Mouse (Mus musculus): ENCODE measurements around the gene Tmem191c. TPM values are rescaled to one million over a fixed set of nuclear protein-coding genes. Genes with fewer than 3 reads are reported as not detected.

The Tmem191c gene
- polyA plus RNA-seq, 1 experiment from 2014 or later: 6.6 TPM

DNA sequence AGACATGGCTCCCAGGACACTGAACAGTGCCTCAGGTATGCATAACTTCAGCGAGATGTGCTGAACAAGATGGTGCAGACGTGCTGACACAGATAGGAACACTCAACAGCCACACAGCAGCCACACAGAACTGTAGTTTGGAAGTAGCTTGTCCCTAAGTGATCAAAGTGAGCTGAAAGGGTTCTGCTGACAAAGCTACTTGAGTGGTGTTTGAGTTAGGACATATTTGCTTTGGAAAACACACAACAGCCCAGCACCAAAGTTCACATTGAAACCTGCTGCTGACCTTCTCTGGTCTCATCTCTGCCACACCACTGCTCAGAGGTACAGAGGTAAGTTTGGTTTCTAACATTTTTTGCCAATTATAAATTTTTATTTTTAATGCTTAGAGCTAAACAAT lies 55.2 kb downstream of the Tmem191c start, which contains the start of gene Serpind1:
TSS of gene Serpind1 (plus strand) at position 256 of the 400 bp plus-strand sequence.
- ATAC-seq: no peak
- no peak for DNase-seq (ENCODE audit: low spot score)
- no peak within 1 kb of the TSS for H3K4me2 ChIP-seq (ENCODE audit: low read length)
- H3K4me3 ChIP-seq (ENCODE audit: low read depth, low read length): no peak within 1 kb of the TSS
- H3K36me3 ChIP-seq (ENCODE audit: control insufficient read depth, insufficient read depth, low read length): peaks cover 9% of the 10 kb centered on the region
- H3K4me1 ChIP-seq (ENCODE audit: control insufficient read depth, insufficient read depth, low read length): no peaks in the 10 kb centered on the region
- no peak within 1 kb of the TSS for H3K27ac ChIP-seq (ENCODE audit: low read depth, low read length)
- WGBS: 79% methylated on average over 2 of the region's 2 CpGs
- H3K27me3 ChIP-seq (replicated peaks; ENCODE audit: control insufficient read depth, insufficient read depth, low read length): no peaks in the 10 kb centered on the region
- H3K9ac ChIP-seq (ENCODE audit: low read length): no peak within 1 kb of the TSS
- no peaks in the 10 kb centered on the region for H3K9me3 ChIP-seq (replicated peaks; ENCODE audit: control insufficient read depth, low read length)

DNA sequence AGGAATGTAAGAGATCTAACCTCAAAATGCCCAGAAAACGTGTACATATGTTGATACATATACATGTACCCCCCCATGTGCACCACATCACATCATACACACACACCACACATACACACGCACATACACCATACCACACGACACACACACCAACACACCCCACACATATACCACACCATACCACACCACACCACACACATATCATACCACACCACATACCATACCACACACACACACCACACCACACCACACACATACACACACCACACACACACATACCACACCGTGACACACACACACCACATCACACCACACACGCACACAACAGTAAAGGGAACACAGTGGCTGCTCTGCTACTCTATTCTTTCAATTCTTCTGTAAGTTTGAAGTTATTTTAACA lies 56.0 kb downstream of the Tmem191c start:
- Histone ChIP-seq H3K9ac (ENCODE audit: low read length) (no peak overlapping the region), H3K36me3 (ENCODE audit: control insufficient read depth, insufficient read depth, low read length) (peaks cover 12% of the 10 kb centered on the region), H3K4me2 (ENCODE audit: low read length) (no peak overlapping the region), H3K4me1 (ENCODE audit: control insufficient read depth, insufficient read depth, low read length) (no peaks in the 10 kb centered on the region), H3K4me3 (ENCODE audit: low read depth, low read length) (no peak overlapping the region), H3K27ac (ENCODE audit: low read depth, low read length) (no peak overlapping the region), H3K9me3 (replicated peaks; ENCODE audit: control insufficient read depth, low read length) (no peaks in the 10 kb centered on the region), H3K27me3 (replicated peaks; ENCODE audit: control insufficient read depth, insufficient read depth, low read length) (no peaks in the 10 kb centered on the region)
- DNase-seq (ENCODE audit: low spot score) (no peak), ATAC-seq (no peak)
- WGBS: 92% methylated on average over 5 of the region's 5 CpGs

Other genes starting within 250 kb of the Tmem191c start
- 180 and 195 TPM in 2 replicates for gene Ypel1, start 206.4 kb upstream of the Tmem191c start, polyA plus RNA-seq (2014; fragmentation: Nextera tagmentation; extraction: Ambion mirVana)
- 146 and 153 TPM in 2 replicates for gene Ppil2, start 164.8 kb upstream of the Tmem191c start, polyA plus RNA-seq (2014; fragmentation: Nextera tagmentation; extraction: Ambion mirVana)
- gene 2610318N02Rik, start 150.9 kb upstream of the Tmem191c start, polyA plus RNA-seq (2014; fragmentation: Nextera tagmentation; extraction: Ambion mirVana): 21.5 and 27.6 TPM in 2 replicates
- gene Sdf2l1, start 143.7 kb upstream of the Tmem191c start, polyA plus RNA-seq (2014; fragmentation: Nextera tagmentation; extraction: Ambion mirVana): 33.3 and 40.9 TPM in 2 replicates
- 25.1 and 28.7 TPM in 2 replicates for gene Ydjc, start 131.5 kb upstream of the Tmem191c start, polyA plus RNA-seq (2014; fragmentation: Nextera tagmentation; extraction: Ambion mirVana)
- 0.66 and 1.4 TPM in 2 replicates for gene Ccdc116, start 128.8 kb upstream of the Tmem191c start, polyA plus RNA-seq (2014; fragmentation: Nextera tagmentation; extraction: Ambion mirVana)
- 317 and 319 TPM in 2 replicates for gene Ube2l3, start 73.4 kb upstream of the Tmem191c start, polyA plus RNA-seq (2014; fragmentation: Nextera tagmentation; extraction: Ambion mirVana)
- 1.1 and 1.2 TPM in 2 replicates for gene Rimbp3, start 67.5 kb upstream of the Tmem191c start, polyA plus RNA-seq (2014; fragmentation: Nextera tagmentation; extraction: Ambion mirVana)
- gene Hic2, start 42.5 kb upstream of the Tmem191c start, polyA plus RNA-seq (2014; fragmentation: Nextera tagmentation; extraction: Ambion mirVana): 2.9 and 4.2 TPM in 2 replicates
- gene Serpind1, start 55.3 kb downstream of the Tmem191c start, polyA plus RNA-seq (2014; fragmentation: Nextera tagmentation; extraction: Ambion mirVana): 1.4 and 3.1 TPM in 2 replicates
- 11.1 and 11.6 TPM in 2 replicates for gene Snap29, start 129.9 kb downstream of the Tmem191c start, polyA plus RNA-seq (2014; fragmentation: Nextera tagmentation; extraction: Ambion mirVana)
- gene Pi4ka, start 130.2 kb downstream of the Tmem191c start, polyA plus RNA-seq (2014; fragmentation: Nextera tagmentation; extraction: Ambion mirVana): 49.6 and 51.0 TPM in 2 replicates
- gene Crkl, start 175.9 kb downstream of the Tmem191c start, polyA plus RNA-seq (2014; fragmentation: Nextera tagmentation; extraction: Ambion mirVana): 79.4 and 107 TPM in 2 replicates
- 7.0 and 8.5 TPM in 2 replicates for gene Aifm3, start 213.5 kb downstream of the Tmem191c start, polyA plus RNA-seq (2014; fragmentation: Nextera tagmentation; extraction: Ambion mirVana)
- 87.6 and 91.9 TPM in 2 replicates for gene Lztr1, start 232.6 kb downstream of the Tmem191c start, polyA plus RNA-seq (2014; fragmentation: Nextera tagmentation; extraction: Ambion mirVana)